Mouse (Mus musculus): ENCODE measurements around the gene Krt20. TPM values are rescaled to one million over a fixed set of nuclear protein-coding genes. Genes with fewer than 3 reads are reported as not detected.

The Krt20 gene
- not detected in 2 replicates for polyA plus RNA-seq (2012)

DNA sequence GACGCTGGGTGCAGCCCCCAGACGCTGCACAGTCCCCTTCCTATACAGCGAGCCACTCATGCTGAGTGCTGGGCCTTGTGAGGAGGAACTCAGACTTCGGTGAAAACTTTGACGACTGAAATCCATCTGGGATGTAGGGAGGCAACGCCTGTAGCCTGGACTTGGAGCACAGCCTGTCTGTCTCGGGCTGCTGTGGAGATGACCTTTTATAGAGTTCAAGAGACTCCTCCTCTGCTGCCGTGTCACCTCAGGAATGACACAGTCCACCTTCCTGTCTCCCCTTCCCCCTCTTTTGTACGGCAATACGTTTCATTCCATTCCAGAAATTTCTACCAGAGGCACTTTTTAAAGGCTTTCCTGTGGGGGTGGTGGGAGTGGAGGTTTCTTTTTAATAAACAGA lies at the start of gene Krt20:
Gene Krt20 (minus strand): TSS at position 179 of the 400 bp plus-strand sequence.

DNA sequence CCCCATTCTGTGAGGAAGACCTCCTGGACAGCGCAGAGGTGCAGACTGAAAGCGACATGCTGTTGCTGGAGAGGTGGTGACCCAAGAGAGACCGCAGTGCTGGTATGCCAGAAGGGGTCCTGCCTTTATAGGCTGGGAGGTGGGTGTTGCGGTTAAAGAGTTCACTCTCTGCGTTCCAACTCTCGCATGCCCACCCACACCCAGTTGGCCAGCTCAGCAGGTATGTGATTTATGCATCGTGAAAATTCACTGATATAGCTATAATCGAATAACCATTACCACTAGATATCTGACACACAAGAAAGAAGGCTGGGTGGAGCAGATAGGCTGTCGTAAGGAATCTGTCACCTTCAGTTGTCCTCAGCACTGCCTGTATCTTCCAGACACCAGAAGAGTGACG lies 15.8 kb downstream of the Krt20 start, which contains the start of gene Krt12:
Gene Krt12 (minus strand): TSS at position 101 of the 400 bp plus-strand sequence.

DNA sequence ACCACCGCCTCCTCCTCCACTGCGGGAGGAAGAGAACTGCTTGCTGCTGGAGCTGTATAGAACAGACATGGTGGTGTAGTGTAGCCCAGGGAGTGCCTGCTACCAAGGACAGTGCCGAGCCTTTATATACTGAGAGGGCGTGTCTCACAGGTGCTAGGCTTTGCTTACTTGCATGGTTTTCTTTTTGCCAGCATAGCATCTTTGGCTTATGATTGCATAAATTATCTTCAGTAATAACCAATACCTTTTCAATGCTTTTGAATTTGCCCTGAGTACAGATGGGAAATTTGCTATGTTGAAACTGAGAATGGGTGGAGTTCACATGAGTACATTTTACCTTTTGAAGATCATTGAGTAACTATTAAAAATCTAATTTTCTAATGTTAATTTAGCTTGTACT lies 48.7 kb downstream of the Krt20 start, which contains the start of gene Krt10:
Gene Krt10 (minus strand): TSS at position 101 of the 400 bp plus-strand sequence.

Other genes with a start within 250 kb of the Krt20 start
- gene Smarce1, start 207.1 kb downstream of the Krt20 start, polyA plus RNA-seq (2012), result 340 and 592 TPM in 2 replicates
- not detected in 2 replicates for gene Krt222, start 194.1 kb downstream of the Krt20 start, polyA plus RNA-seq (2012)
- gene Krt24, start 152.9 kb downstream of the Krt20 start, polyA plus RNA-seq (2012), result not detected in 2 replicates
- not detected in 2 replicates for gene Krt25, start 115.2 kb downstream of the Krt20 start, polyA plus RNA-seq (2012)
- not detected in 2 replicates for gene Krt26, start 100.2 kb downstream of the Krt20 start, polyA plus RNA-seq (2012)
- gene Krt27, start 87.0 kb downstream of the Krt20 start, polyA plus RNA-seq (2012), result not detected in 2 replicates
- not detected in 2 replicates for gene Krt28, start 63.2 kb downstream of the Krt20 start, polyA plus RNA-seq (2012)
- 6.8 and 8.4 TPM in 2 replicates for gene Krt10, start 48.8 kb downstream of the Krt20 start, polyA plus RNA-seq (2012)
- gene Krt12, start 15.9 kb downstream of the Krt20 start, polyA plus RNA-seq (2012), result not detected in 2 replicates
- not detected in 2 replicates for gene Krt23, start 55.0 kb upstream of the Krt20 start, polyA plus RNA-seq (2012)
- not detected in 2 replicates for gene Krt39, start 83.2 kb upstream of the Krt20 start, polyA plus RNA-seq (2012)
- gene Krt40, start 105.0 kb upstream of the Krt20 start, polyA plus RNA-seq (2012), result not detected in 2 replicates
- not detected in 2 replicates for gene Krtap3-3, start 112.7 kb upstream of the Krt20 start, polyA plus RNA-seq (2012)
- gene Krtap3-2, start 118.7 kb upstream of the Krt20 start, polyA plus RNA-seq (2012), result not detected in 2 replicates
- gene Gm11939, start 121.3 kb upstream of the Krt20 start, polyA plus RNA-seq (2012), result not detected in 2 replicates
- not detected in 2 replicates for gene Krtap3-1, start 128.5 kb upstream of the Krt20 start, polyA plus RNA-seq (2012)
- gene Krtap1-5, start 142.9 kb upstream of the Krt20 start, polyA plus RNA-seq (2012), result not detected in 2 replicates
- not detected in 2 replicates for gene Krtap1-4, start 145.5 kb upstream of the Krt20 start, polyA plus RNA-seq (2012)
- not detected in 2 replicates for gene Krtap1-3, start 153.2 kb upstream of the Krt20 start, polyA plus RNA-seq (2012)
- not detected in 2 replicates for gene Krtap9-3, start 160.0 kb upstream of the Krt20 start, polyA plus RNA-seq (2012)
- not detected in 2 replicates for gene Gm11938, start 165.2 kb upstream of the Krt20 start, polyA plus RNA-seq (2012)
- gene Gm11937, start 172.0 kb upstream of the Krt20 start, polyA plus RNA-seq (2012), result not detected in 2 replicates
- gene Krtap2-4, start 176.7 kb upstream of the Krt20 start, polyA plus RNA-seq (2012), result not detected in 2 replicates
- not detected in 2 replicates for gene Gm11562, start 182.3 kb upstream of the Krt20 start, polyA plus RNA-seq (2012)
- gene Krtap4-1, start 190.1 kb upstream of the Krt20 start, polyA plus RNA-seq (2012), result 0.11 TPM in 1 of 2 replicates, not detected in the other
- not detected in 2 replicates for gene Krtap4-2, start 196.9 kb upstream of the Krt20 start, polyA plus RNA-seq (2012)
- not detected in 2 replicates for gene Krtap4-7, start 205.9 kb upstream of the Krt20 start, polyA plus RNA-seq (2012)
- not detected in 2 replicates for gene Gm11555, start 212.1 kb upstream of the Krt20 start, polyA plus RNA-seq (2012)
- not detected in 2 replicates for gene Gm11563, start 220.8 kb upstream of the Krt20 start, polyA plus RNA-seq (2012)
- 0.08 TPM in 1 of 2 replicates, not detected in the other for gene Krtap4-6, start 227.8 kb upstream of the Krt20 start, polyA plus RNA-seq (2012)

All from megakaryocyte-erythroid progenitor cell, adult 5 weeks (primary cell).